Mouse (Mus musculus) ES-CJ7 (cell line): ENCODE data around the gene Rpl23.

Source experiments
- DNase-seq: peaks from one replicate; pipeline ENCODE4 v3.0.0; 2011; ENCODE audit warnings: low read depth, low spot score

Gene Rpl23

DNA sequence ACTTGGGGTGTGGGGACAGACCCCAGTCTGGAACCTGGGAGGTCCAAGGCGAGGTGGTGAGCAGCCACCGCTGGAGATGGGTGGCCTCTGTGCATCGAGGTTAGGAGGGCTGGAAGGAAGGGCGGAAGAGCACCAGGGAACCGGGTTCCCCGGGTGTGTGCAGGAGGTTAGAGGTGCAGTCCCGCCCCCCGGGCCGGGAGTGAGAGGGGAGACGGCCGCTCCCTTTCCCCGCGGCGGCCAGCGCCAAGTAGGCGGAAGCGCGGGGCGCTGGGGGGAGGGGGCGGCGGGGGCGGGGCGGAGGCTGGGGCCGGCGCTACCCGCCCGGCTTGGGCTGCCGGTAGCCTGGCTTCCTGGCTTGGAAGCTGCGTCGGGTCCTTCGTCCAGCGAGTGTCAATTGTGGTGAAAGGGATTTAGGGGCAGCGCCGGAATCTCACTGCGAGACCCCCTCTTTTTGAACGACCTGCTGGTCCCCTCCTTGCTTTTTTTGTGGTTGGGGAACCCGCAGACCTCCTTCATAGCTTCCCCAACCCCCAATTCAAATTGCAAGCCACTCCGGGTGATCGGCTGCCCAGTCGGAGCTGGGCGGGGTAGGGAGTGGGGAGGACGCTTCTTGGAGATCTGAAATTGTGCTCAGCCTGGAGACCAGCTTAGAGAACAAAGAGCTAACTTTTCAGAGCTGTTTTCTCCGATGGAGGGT is 17.9 kb upstream of the Rpl23 start:
- DNase-seq, result peak; percentile 62

DNA sequence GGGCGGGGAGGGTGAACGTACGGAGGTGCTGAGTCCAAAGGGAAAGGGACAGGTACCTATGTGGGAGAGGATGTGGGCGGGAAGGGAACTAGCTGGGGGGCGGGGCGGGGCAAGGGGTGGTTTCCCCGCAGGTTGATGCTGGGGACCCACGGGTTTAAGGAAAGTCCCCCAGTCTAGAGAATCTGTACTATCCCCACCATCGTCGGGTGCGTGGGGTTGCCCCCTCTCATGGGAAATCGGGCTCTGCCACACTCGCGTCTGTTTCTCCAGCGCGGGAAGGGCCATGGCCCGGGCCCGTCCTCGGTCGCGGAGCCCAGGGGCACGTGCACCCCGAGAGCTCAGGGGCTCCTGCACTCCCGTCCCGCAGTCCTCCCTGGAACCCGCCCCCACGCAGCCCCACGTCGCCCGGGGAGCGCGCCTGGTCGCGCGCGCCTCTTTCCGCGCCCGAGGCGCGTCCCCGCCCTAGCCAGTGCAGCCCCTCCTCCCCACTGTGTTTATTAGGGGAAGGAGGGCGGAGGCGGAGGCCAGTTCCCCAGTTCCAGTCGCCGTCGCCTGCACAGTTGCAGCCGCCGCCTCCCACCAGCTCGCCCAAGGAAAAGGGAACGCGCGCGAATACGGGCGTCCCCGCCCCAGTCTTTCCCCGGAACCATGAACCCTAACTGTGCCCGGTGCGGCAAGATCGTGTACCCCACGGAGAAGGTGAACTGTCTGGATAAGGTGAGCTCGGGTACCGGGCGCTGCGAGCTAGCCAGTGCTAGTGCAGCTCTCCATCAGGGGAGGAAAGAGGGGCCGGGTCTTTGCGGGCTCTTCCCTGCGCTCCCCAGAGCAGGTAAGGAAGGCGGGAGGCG is 17.1 kb upstream of the Rpl23 start:
- DNase-seq, result peak; percentile 78

DNA sequence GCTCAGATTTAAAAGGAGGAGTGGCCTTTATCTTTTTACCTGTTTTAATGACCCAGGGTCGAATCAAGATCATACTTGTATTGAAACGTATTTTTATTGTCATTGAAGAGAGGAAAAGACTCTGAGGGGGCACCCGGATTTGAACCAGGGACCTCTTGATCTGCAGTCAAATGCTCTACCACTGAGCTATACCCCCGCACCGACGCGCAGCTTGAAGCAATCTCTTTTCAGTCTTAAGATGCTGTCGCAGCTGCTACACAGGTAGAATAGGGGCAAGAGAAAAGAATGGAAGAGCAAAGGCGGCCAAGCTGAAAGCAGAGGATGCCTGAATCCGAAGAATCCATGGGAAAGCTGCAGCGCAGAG is 16.5 kb upstream of the Rpl23 start, which contains the start of gene Lasp1:
TSS of gene Lasp1 (plus strand) at position 219 of the 364 bp plus-strand sequence.
- DNase-seq, result peak; percentile 92

DNA sequence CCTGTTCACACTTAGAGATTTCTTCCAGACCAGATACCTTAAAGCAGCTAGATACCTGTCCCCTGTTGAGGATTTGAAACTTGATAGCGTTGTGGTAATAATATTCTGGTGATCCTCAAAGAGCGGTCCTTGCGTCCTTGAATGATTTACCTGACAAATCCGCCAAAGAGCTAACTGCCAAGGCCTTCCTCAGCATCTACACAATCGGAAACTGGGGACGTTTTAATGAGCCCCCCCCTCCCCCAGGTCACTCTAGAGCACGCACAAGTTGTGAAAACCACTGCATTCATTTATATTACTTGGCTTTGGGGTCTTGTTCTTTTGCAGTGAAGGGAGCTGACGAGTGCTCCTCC is 15.8 kb upstream of the Rpl23 start:
- no peak for DNase-seq

DNA sequence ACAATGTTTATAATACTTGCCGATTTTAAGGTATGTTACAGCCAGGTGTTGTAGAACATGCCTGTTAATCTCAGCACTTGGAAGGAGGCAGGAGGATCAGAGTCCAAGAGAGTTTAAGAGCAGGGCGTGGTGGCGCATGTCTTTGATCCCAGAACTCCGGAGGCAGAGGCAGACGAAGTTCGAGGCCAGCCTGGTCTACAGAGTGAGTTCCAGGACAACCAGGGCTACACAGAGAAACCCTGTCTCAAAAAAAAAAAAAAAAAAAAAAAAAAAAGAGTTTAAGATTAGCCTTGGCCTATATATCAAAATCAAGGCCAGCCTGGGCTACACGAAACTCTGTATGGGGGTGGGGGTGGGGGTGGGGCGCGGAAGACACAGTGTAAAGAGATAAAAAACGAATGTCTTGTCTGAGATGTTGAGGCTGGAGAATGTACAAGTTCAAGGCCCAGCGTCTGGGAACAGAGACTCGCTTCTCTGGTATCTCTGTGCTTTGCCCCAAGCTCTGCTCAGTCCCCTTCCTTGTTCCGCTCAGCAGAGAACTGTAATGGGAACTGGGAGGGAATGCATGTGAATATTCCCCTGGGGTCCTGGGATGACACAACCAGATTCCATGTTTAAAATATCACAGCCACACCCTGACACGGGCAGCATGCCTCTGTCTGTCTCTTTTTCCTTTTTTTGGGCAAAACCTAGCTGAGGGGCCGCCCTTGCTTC is 15.3 kb upstream of the Rpl23 start:
- peak; percentile 78 for DNase-seq

DNA sequence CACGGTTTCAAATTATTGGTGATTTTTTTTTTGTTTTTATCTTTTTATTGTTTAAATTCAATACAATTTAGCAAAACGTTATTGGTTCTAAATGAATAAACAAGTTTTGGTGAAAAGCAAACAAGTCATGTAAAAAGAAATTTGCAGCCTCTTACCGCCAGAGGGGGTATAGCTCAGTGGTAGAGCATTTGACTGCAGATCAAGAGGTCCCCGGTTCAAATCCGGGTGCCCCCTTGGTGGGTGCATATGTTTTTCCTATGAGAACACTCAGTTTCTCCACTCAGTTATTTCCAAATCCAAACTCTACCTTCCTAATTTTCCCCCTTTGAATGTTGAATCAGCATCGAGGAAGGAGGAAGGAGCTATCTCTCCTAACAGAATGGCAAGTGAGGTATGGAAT is 14.7 kb upstream of the Rpl23 start:
- DNase-seq, result peak; percentile 80

DNA sequence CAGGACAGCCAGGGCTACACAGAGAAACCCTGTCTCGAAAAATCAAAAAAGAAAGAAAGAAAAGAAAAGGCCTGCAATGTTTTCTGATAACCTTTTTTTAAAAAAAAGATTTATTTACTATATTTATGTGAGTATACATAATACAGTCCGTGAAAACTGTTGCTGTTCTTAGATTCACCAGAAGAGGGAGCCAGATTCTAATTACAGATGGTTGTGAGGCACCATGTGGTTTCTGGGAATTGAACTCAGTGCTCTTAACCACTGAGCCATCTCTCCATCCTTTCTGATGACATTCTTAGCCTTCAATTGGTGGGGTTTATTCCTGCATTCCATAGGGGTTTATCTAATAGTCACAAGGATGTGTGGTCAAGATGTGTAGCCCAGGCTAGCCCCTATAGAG is 10.9 kb upstream of the Rpl23 start:
- DNase-seq, result peak; percentile 80

DNA sequence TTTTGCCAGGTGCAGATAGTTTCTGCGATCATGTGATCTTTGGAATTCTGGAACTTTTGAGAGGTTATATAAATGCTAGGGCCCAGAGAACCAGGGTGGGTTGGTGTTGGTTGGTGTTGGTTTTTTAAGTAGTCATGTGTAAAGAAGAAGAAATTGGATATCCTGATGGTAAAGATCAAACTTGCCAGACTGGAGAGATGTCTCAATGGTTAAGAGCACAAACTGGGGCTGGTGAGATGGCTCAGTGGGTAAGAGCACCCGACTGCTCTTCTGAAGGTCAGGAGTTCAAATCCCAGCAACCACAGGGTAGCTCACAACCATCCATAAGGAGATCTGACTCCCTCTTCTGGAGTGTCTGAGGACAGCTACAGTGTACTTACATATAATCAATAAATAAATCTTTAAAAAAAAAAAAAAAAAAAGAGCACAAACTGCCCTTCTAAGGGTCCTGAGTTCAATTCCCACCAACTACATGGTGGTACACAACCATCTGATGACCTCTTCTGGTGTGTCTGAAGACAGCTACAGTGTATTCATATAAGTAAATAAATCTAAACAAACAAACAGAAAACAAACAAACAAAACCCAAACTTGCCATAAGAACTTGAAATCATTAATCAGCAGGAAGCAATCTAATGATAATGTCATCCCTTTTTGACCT is 8.7 kb upstream of the Rpl23 start:
- peak; percentile 48 for DNase-seq

DNA sequence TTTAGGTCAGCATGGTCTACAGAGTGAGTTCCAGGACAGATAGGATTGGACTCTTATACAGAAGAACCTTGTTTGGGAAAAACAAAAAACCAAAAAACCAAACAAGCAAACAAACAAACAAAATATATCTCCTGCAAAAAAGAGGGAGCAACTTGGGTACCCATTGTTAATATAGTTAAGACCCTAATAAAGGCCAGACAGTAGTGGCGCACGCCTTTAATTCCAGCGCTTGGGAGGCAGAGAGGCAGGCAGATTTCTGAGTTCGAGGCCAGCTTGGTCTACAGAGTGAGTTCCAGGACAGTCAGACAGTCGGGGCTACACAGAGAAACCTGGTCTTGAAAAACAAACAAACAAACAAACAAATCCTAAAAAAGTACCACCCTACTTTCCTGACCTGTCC is 7.5 kb upstream of the Rpl23 start:
- DNase-seq, result no peak

DNA sequence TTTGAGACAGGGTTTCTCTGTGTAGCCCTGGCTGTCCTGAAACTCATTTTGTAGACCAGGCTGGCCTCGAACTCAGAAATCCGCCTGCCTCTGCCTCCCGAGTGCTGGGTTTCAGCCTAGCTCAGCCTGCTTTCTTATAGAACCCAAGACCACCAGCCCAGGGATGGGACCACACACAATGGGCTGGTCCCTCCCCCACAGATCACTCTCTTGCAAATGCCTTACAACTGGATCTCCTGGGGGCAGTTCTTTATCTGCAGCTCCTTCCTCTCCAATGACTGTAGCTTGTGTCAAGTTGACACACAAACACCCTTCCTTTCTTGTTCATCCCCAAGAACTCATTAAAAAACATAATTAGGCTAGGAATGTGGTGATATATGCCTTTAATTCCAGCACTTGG is 5.7 kb upstream of the Rpl23 start:
- peak; percentile 85 for DNase-seq

DNA sequence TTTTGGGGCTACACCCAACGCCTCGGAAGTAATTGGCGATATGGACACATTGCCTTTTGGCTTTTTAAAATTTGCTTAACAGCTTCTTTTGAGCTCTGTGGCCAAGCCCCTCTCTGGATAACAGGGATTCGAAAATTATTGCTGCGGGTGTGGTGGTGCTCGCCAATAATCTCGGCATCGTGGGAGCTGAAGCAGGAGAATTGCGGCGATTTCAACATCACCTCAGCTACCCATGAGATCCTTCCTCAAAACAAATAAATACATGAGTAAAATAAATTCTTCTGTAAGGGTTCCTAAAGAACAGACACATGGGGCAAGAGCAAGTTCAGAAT is 293 bp upstream of the Rpl23 start:
- no peak for DNase-seq

DNA sequence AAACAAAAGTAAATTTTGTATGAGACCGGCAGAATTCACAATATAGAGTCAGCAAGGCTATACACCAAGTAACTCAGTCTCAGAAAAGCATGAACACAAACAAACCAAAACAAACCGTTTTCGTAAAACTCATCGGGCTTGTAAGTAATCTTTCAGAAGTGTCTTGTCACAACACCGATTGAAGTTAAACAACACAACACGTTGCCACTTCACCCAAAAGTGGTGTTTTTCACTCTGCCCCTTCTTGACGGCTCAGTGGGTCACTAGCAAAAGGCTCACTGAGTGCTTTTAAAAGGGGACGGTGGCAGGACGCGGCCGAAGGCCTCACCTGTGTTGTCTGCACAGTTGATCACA is 782 bp downstream of the Rpl23 start:
- DNase-seq, result no peak

DNA sequence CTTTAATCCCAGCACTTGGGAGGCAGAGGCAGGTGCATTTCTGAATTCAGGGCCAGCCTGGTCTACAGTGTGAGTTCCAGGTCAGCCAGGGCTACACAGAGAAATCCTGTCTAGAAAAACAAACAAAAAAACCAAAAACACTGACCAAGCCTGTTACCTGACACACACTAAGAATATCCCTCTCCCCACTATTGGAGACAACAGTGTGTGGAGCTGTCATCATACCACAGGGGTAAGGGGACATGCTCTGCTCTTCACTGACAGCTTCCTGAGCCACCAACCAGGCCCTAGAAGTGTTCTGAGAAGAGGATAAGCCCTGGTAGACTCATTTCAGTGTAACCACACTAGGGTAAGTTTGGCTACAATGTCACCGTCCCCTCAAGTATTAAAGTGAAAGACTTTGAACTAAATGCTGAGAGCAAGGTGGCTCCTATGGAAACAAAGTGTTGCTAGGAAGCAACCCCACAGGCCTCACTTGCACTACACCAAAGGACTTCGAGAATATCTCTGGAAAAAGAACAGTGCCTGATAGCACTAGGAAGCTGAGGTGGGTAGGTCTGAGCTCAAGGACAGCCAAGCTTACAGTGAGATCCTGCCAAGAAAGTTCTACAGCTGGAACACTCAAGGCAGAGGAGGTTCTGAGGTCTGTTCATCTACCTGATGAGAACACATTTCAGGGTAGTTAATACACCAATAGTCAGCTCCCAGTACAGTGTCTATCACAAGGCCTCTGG is 2.1 kb downstream of the Rpl23 start:
- no peak for DNase-seq

DNA sequence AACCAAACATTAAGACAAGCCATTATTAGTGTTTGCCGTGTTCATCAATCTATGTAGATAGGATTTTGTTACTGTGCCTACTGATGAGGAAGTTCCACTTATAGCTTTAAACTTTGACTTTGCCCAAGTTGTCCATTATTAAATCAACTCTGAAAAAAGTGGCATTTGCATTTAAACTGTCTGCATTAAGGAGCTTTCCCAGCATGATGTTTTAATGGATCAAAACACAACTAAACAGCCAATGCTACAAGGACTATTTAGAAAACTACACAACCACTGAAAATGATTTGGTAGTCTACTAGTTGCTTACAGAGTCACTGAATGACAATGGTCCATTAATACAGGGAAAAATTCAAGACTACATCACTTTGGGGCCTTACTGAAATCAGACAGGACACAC is 3.3 kb downstream of the Rpl23 start:
- no peak for DNase-seq

DNA sequence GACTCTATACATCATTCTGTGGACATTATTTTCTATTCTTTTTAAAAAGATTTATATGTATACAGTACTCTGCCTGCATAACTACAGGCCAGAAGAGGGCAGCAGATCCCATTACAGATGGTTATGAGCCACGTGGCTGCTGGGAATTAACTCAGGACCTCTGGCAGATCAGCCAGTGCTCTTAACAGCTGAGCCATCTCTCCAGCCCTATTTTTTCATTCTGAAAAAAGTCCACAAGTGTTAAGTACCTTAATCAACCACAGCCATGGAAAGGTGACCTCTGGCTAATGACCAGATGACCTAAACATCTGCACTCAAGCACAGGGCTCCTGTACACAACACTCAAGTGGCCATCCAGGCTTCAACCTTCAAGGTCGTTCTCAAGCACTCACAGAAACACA is 5.1 kb downstream of the Rpl23 start:
- DNase-seq, result peak; percentile 73

DNA sequence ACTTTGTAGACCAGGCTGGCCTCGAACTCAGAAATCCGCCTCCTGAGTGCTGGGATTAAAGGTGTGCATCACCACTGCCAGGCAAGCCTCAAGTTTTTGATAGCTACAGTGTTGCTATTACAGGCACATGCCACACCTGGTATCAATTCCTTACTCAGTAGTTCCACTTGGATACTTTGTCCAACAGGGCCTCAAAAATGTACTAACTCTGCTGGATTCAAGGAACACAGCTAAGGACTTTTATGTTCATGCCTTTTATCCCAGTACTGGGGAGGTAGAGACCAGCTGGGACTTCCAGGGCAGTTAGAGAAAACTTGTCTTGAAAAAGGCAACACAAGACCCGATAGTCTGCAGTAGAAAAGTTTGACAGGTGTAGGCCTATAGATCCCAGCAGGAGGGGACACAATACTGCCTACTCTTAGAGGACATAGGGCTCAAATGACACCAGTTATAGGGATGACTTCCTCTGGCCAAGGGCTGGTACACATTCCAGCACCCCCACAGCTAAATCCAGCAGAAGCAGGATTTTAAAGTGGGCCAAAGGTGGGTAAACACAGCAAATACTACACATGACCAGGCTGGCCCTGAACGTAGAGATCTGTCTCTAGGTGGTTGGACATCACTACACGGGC is 5.6 kb downstream of the Rpl23 start:
- DNase-seq, result peak; percentile 76

DNA sequence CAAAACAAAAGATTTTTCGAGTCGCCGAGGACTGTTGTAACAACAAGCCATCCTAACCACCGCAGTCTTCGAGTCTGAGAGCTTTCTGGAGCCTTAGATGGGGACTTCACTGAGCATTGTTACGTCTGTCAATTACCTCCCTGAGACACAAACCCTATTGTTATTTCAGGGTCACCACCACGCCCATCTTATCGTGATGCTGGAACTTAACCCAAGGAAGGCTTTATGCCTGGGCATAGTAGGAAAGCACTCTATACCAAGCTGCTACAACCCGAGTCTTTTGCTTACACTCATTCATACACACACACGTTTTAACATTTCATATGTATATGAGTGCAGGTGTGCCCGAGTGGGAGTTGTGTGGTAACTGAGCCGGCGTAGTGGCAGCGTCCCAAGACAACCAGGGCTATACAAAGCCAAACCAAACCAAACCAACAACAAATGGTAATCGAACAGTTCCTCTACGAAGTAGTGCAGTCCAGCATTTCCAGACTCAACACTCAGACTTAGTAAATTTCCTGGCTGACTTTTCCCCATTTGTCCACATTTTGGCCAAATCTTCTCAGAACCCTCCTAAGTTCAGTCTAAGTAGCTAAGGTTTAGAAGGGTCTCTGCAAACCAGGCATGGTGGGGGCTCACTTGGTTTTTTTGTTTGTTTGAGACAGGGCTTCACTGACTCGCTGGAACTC is 6.3 kb downstream of the Rpl23 start, which contains the start of gene 1700001P01Rik:
TSS of gene 1700001P01Rik (minus strand) at position 111 of the 689 bp plus-strand sequence.
- peak; percentile 88 for DNase-seq

DNA sequence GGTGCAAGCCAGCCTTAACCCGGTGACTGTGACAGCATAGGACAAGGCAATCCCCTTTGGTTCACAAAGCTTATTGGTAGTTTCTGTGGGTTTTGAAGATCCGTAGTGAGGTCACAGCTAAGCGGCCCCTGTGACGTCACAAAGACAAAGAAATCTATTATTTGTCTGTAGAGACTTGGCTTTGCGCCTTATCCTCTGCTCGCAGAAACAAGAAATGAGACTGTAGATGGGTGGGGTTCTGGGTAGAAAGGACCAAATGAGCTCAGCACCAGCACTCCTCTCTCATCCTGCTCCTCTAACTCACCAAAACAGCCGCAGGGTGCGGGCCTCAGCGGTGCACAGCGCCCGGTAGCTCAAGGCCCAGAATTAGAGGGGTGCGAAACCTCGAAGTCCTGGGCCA is 7.1 kb downstream of the Rpl23 start:
- DNase-seq, result no peak

DNA sequence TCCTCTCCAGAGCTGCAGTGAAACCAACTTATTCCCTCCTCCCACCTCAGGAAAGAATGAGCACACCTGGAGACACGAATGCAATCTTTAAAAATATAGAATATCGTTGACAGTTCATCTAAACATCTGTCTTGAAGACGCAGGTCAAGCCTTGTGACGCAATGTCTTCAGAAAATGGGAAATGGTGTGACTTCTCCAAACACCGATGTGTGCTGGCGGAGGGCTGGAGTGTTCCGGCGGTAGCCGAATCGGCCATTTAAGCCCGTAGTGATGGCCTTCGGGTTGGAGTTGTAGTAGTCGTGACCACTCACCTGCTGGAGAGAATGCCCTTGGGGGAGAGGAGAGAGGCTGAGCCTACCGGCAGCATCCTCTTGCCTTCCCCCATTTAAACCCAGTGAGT is 10.8 kb downstream of the Rpl23 start:
- DNase-seq, result no peak

DNA sequence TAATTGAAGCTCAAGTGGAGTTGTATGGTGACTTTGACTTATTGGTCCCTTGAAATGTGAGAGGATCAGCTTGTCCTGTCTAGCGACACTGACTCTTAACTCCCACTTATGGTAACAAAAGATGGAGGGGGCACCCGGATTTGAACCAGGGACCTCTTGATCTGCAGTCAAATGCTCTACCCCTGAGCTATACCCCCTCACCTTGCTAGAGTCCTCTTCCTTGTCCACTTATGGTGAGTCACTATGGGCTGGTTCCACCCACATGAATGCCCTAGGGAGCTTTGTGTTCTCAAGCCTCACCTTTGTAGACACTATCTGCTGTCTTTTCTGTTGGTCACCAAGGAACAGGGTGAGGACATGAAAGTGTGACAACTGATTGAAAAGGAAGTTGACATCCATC is 12.5 kb downstream of the Rpl23 start:
- no peak for DNase-seq
